Mouse (Mus musculus) inflammation-experienced regulatory T-cells (primary cell): ENCODE measurements around the gene March9. TPM values are rescaled to one million over a fixed set of nuclear protein-coding genes. Genes with fewer than 3 reads are reported as not detected.

Experiments used
- polyA plus RNA-seq, 2 experiments: library from polyadenylated mRNA; unstranded; fragments of 100-300 nt; shearing (Covaris generic); gene quantifications; one replicate each; pipeline ENCODE4 v1.2.1; 2017

The March9 gene
- polyA plus RNA-seq = 1 to 10 TPM; 1.5 to 2.8 TPM

GRCm38 (mm10) chr10:127059968-127060916, at the start of gene March9:
March9 (minus strand) TSS chr10:127060184.

GRCm38 (mm10) chr10:127075080-127075479, 15.1 kb upstream of the March9 start, which contains the start of gene Agap2:
Agap2 (plus strand) TSS chr10:127075284.

DNA sequence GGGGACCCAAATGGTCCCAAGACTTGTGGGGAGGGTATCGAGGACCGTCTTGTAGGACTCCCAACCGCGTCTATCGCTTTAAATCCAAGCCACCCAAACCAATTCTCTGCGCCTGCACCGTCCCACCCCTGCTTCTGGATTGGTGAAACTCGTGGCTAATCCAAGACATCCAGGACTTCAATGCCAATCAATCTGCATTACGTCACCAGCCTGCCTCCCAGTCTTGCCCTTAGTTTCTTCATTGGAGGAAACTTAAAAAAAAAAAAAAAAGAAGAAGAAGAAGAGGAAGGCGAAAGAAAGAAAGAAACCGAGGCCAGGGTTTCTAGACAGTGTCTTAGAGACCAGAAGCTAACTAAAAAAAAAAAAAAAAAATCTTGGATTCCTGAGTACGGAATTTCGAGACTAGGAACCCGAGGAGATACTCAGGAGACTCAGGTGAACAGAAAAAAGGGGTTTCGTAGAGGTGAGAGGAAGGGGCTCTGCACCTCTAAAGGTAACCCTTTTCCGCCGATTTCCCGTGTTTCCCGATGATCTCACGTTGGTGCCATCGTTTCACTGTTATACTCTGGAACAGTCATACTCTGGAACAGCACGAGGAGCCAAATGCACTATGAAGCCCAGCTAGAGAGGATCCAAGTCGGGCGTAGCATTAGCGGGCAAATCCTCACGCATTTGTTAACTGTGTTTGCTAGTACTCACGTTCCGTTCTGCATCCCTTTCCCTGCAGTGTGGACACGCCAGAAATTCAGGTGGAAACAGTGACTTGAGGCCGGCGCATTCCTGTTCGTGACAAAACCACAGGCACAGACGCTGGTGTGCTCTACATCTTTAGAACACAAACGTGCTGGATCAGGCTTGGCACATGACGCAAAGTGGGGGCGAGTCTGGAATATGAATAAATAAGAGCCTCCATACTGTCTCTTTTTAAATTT, 10.5 kb upstream of the March9 start, which contains the start of gene Tspan31:
Gene Tspan31 (minus strand): TSS at position 75 of the 932 bp plus-strand sequence.

DNA sequence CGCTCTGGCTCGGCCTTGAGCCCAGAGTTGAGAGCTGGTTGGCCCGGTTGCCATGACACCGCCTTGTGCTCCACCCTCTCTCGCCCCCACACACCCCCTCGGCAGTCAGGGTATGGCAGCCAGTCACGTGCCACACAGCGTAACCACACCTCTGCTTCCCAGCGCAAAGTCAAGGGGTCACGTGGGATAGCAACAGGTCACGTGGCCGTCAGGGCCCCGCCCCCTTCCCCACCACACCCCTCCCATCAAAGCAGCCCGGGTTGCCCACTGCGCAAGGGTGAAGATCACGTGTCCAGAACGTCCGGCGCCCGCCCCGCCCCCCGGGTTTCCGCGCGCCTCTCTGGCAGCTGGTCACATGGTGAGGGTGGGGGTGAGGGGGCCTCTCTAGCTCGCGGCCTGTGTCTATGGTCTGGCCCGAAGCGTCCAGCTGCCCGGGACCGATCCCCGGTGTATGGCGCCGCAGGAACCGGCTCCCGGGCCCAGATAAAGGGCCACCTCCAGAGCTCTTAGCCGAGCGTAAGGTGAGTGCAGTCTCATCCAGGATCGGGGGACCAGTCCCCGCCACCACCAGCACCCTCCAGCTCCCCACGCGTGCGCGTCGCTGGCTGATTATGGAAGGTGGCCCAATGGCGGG, 3.4 kb upstream of the March9 start, which contains the start of gene Cdk4:
Gene Cdk4 (plus strand): TSS at position 296 of the 634 bp plus-strand sequence.

GRCm38 (mm10) chr10:127047954-127048353, 12.0 kb downstream of the March9 start, which contains the start of gene Cyp27b1:
Cyp27b1 (plus strand) TSS chr10:127048250.

GRCm38 (mm10) chr10:127041274-127041766, 18.7 kb downstream of the March9 start, which contains the start of the genes Mettl1 and Eef1akmt3:
Mettl1 (plus strand) TSS chr10:127041414.
Eef1akmt3 (minus strand) TSS chr10:127041513.

GRCm38 (mm10) chr10:127030336-127031296, 29.4 kb downstream of the March9 start, which contains the start of gene Tsfm:
Tsfm (minus strand) TSS chr10:127030840.

Other genes starting within 250 kb of the March9 start
- gene Atp23, start 158.8 kb downstream of the March9 start, polyA plus RNA-seq = 10 to 100 TPM; 18.6 to 22.9 TPM
- gene Ctdsp2, start 81.5 kb downstream of the March9 start, polyA plus RNA-seq = 10 to 100 TPM; 35.7 to 38.3 TPM
- gene Avil, start 59.5 kb downstream of the March9 start, polyA plus RNA-seq = 1 to 10 TPM in 1 of 2 experiments, under 1 TPM in 1; 0.22 to 1.5 TPM
- 10 to 100 TPM; 44.1 to 51.1 TPM for gene Tsfm, start 29.3 kb downstream of the March9 start, polyA plus RNA-seq
- gene Mettl1, start 18.8 kb downstream of the March9 start, polyA plus RNA-seq = 10 to 100 TPM; 21.4 to 21.8 TPM
- gene Eef1akmt3, start 18.7 kb downstream of the March9 start, polyA plus RNA-seq = 1 to 10 TPM in 1 of 2 experiments, under 1 TPM in 1; 0.41 to 1.0 TPM
- 1 to 10 TPM in 1 of 2 experiments, under 1 TPM in 1; 0.28 to 1.5 TPM for gene Cyp27b1, start 11.9 kb downstream of the March9 start, polyA plus RNA-seq
- 100 to 1,000 TPM; 253 to 259 TPM for gene Cdk4, start 3.4 kb upstream of the March9 start, polyA plus RNA-seq
- 10 to 100 TPM; 86.6 to 89.1 TPM for gene Tspan31, start 10.1 kb upstream of the March9 start, polyA plus RNA-seq
- gene Agap2, start 15.1 kb upstream of the March9 start, polyA plus RNA-seq = 10 to 100 TPM; 24.5 to 27.9 TPM
- 100 to 1,000 TPM; 153 to 204 TPM for gene Os9, start 60.9 kb upstream of the March9 start, polyA plus RNA-seq
- gene B4galnt1, start 105.0 kb upstream of the March9 start, polyA plus RNA-seq = 100 to 1,000 TPM; 549 to 751 TPM
- gene Slc26a10, start 120.5 kb upstream of the March9 start, polyA plus RNA-seq = 1 to 10 TPM; 5.6 to 9.2 TPM
- 1 to 10 TPM in 1 of 2 experiments, under 1 TPM in 1; 0.33 to 3.3 TPM for gene Arhgef25, start 129.9 kb upstream of the March9 start, polyA plus RNA-seq
- 100 to 1,000 TPM in 1 of 2 experiments, 10 to 100 TPM in 1; 78.0 to 135 TPM for gene Dtx3, start 135.5 kb upstream of the March9 start, polyA plus RNA-seq
- gene Pip4k2c, start 151.4 kb upstream of the March9 start, polyA plus RNA-seq = 10 to 100 TPM; 31.5 to 32.3 TPM
- gene Kif5a, start 203.2 kb upstream of the March9 start, polyA plus RNA-seq = 1 to 10 TPM in 1 of 2 experiments, under 1 TPM in 1; 0.78 to 1.0 TPM
- gene Dctn2, start 206.2 kb upstream of the March9 start, polyA plus RNA-seq = 100 to 1,000 TPM in 1 of 2 experiments, 10 to 100 TPM in 1; 76.7 to 121 TPM
- gene Mbd6, start 228.8 kb upstream of the March9 start, polyA plus RNA-seq = 10 to 100 TPM in 1 of 2 experiments, 1 to 10 TPM in 1; 8.3 to 10.7 TPM